Mouse (Mus musculus) intestine, postnatal 0 days (tissue): ENCODE measurements around the gene Tsen54. TPM values are rescaled to one million over a fixed set of nuclear protein-coding genes. Genes with fewer than 3 reads are reported as not detected.
A peak's percentile ranks its signal among the peaks of the same experiment; 100 is the strongest.

Source experiments
- ATAC-seq: fragments of 200-750 bp; cut with Nextera tagmentation; 2 replicates; pipeline ENCODE4 v1.8.0; 2017; ENCODE audit warnings: mild to moderate bottlenecking, moderate TSS enrichment, moderate library complexity
- H3K27ac ChIP-seq: fragments of 300-500 bp; sonication (generic); 2 replicates; pipeline ENCODE4 v1.5.1; 2014; ENCODE audit warnings: mild to moderate bottlenecking, low read depth, low read length, moderate library complexity
- H3K27me3 ChIP-seq: fragments of 300-500 bp; sonication (generic); replicated peaks from 2 replicates; pipeline ENCODE4 v1.6.1; 2014; ENCODE audit warnings: low read length, mixed read lengths; ENCODE audit not compliant: control insufficient read depth, insufficient read depth
- H3K36me3 ChIP-seq: fragments of 300-500 bp; sonication (generic); 2 replicates; pipeline ENCODE4 v1.6.1; 2014; ENCODE audit warnings: mild to moderate bottlenecking, moderate library complexity; ENCODE audit not compliant: control insufficient read depth, insufficient read depth
- H3K4me1 ChIP-seq: fragments of 300-500 bp; sonication (generic); replicated peaks from 2 replicates; pipeline ENCODE4 v1.6.1; 2014; ENCODE audit warnings: antibody characterized with exemption, low read length, mixed read lengths; ENCODE audit not compliant: control insufficient read depth, insufficient read depth
- H3K4me2 ChIP-seq: fragments of 300-500 bp; sonication (generic); replicated peaks from 2 replicates; pipeline ENCODE4 v1.6.1; 2014; ENCODE audit warnings: low read depth, mild to moderate bottlenecking, moderate library complexity
- H3K4me3 ChIP-seq: fragments of 300-500 bp; sonication (generic); 2 replicates; pipeline ENCODE4 v1.5.1; 2014; ENCODE audit warnings: low read depth, low read length
- H3K9ac ChIP-seq: fragments of 300-500 bp; sonication (generic); 2 replicates; pipeline ENCODE4 v1.6.1; 2014; ENCODE audit warnings: mild to moderate bottlenecking, low read depth, low read length
- H3K9me3 ChIP-seq: fragments of 300-500 bp; sonication (generic); 2 replicates; pipeline ENCODE4 v1.6.1; 2016; ENCODE audit warnings: mixed run types; ENCODE audit not compliant: control insufficient read depth
- CTCF ChIP-seq: sonication (generic); IDR thresholded peaks from 2 replicates; pipeline ENCODE4 v1.5.1; 2016; ENCODE audit warnings: low read depth, mild to moderate bottlenecking, control low read depth, antibody characterized with exemption, moderate library complexity
- WGBS: fragments of 180-500 bp; shearing (Covaris S2); extraction: QIAGEN DNeasy Blood & Tissue Kit; methylation state at CpG from one replicate; pipeline ENCODE4 v1.1.7; 2014; 5-methylcytosine and 5-hydroxymethylcytosine counted together
- polyA plus RNA-seq: library from polyadenylated mRNA; unstranded; fragments of >200 nt; fragmentation: Nextera tagmentation; extraction: Ambion mirVana; gene quantifications from 2 replicates; pipeline ENCODE4 v1.2.1, GENCODE M21; 2015

The Tsen54 gene
- polyA plus RNA-seq, 1 experiment from 2014 or later, result 17.0 TPM

GRCm38 (mm10) chr11:115807971-115808370, 6.6 kb upstream of the Tsen54 start:
- 78% methylated on average over 11 of the region's 11 CpGs for WGBS
- H3K4me1 ChIP-seq, result peaks cover 22% of the 10 kb centered on the region
- ATAC-seq, result no peak
- H3K4me3 ChIP-seq, result no peak overlapping the region
- H3K27me3 ChIP-seq, result no peaks in the 10 kb centered on the region
- no peak for TF ChIP-seq CTCF
- no peaks in the 10 kb centered on the region for H3K9me3 ChIP-seq
- peaks cover 60% of the 10 kb centered on the region for H3K36me3 ChIP-seq
- H3K4me2 ChIP-seq, result no peak overlapping the region
- H3K27ac ChIP-seq, result no peak overlapping the region
- no peak overlapping the region for H3K9ac ChIP-seq

- 29% methylated on average over 10 of the region's 10 CpGs for WGBS
- peaks cover 24% of the 10 kb centered on the region for H3K4me1 ChIP-seq
- TF ChIP-seq CTCF, result no peak
These were observed 5.7 kb upstream of the Tsen54 start for GRCm38 (mm10) chr11:115808696-115809310.

GRCm38 (mm10) chr11:115809311-115809781, 5.2 kb upstream of the Tsen54 start:
- Histone ChIP-seq H3K36me3 (peaks cover 49% of the 10 kb centered on the region), H3K27me3 (no peaks in the 10 kb centered on the region), H3K4me3 (no peak overlapping the region), H3K4me2 (peak overlapping the region; percentile 99), H3K9ac (0 out of 2 replicates have a peak overlapping the region, but pooled peaks have one; percentile 17), H3K9me3 (no peaks in the 10 kb centered on the region), H3K4me1 (peaks cover 24% of the 10 kb centered on the region), H3K27ac (no peak overlapping the region; the same call in 1 of the 2 replicates)
- WGBS, result 55% methylated on average over 8 of the region's 8 CpGs
- 0 out of 2 replicates have a peak, but pooled peaks have one; percentile 22 for TF ChIP-seq CTCF
- no peak for ATAC-seq

More at GRCm38 (mm10) chr11:115808696-115809310, 5.7 kb upstream of the Tsen54 start:
- Histone ChIP-seq H3K27ac (peak overlapping the region; percentile 28), H3K9ac (0 out of 2 replicates have a peak overlapping the region, but pooled peaks have one; percentile 17), H3K36me3 (peaks cover 52% of the 10 kb centered on the region), H3K4me3 (no peak overlapping the region), H3K9me3 (no peaks in the 10 kb centered on the region), H3K27me3 (no peaks in the 10 kb centered on the region), H3K4me2 (peak overlapping the region; percentile 99)
- ATAC-seq, result no peak

- WGBS, result 27% methylated on average over 14 of the region's 14 CpGs
- no peaks in the 10 kb centered on the region for H3K9me3 ChIP-seq
- peaks cover 24% of the 10 kb centered on the region for H3K4me1 ChIP-seq
- peak overlapping the region; percentile 23; the same call in 1 of the 2 replicates for H3K9ac ChIP-seq
- H3K27ac ChIP-seq, result peak overlapping the region; percentile 1; the same call in 1 of the 2 replicates
- H3K27me3 ChIP-seq, result no peaks in the 10 kb centered on the region
- H3K4me2 ChIP-seq, result peak overlapping the region; percentile 99
- H3K36me3 ChIP-seq, result peaks cover 39% of the 10 kb centered on the region; the same call in 1 of the 2 replicates
- no peak for TF ChIP-seq CTCF
- no peak for ATAC-seq
- peak overlapping the region; percentile 30 for H3K4me3 ChIP-seq
These were observed 4.1 kb upstream of the Tsen54 start for GRCm38 (mm10) chr11:115810377-115810776.

GRCm38 (mm10) chr11:115811381-115812093, 3.0 kb upstream of the Tsen54 start:
- TF ChIP-seq CTCF, result no peak
- 0 out of 2 replicates have a peak overlapping the region, but pooled peaks have one; percentile 1 for H3K27ac ChIP-seq
- 72% methylated on average over 20 of the region's 20 CpGs for WGBS
- peak overlapping the region; percentile 83 for H3K4me3 ChIP-seq
- no peaks in the 10 kb centered on the region for H3K9me3 ChIP-seq
- H3K4me1 ChIP-seq, result peaks cover 24% of the 10 kb centered on the region
- no peaks in the 10 kb centered on the region for H3K27me3 ChIP-seq
- H3K4me2 ChIP-seq, result peak overlapping the region; percentile 99
- H3K9ac ChIP-seq, result no peak overlapping the region
- peaks cover 32% of the 10 kb centered on the region; the same call in 1 of the 2 replicates for H3K36me3 ChIP-seq
- no peak for ATAC-seq

- H3K27me3 ChIP-seq, result no peaks in the 10 kb centered on the region
- H3K9ac ChIP-seq, result peak overlapping the region; percentile 81; the same call in 1 of the 2 replicates
- WGBS, result 40% methylated on average over 7 of the region's 7 CpGs
- peaks cover 30% of the 10 kb centered on the region; the same call in 1 of the 2 replicates for H3K36me3 ChIP-seq
- H3K4me1 ChIP-seq, result peaks cover 24% of the 10 kb centered on the region
- H3K4me3 ChIP-seq, result peak overlapping the region; percentile 83
- peak overlapping the region; percentile 99 for H3K4me2 ChIP-seq
- no peaks in the 10 kb centered on the region for H3K9me3 ChIP-seq
- no peak for TF ChIP-seq CTCF
- ATAC-seq, result no peak
- H3K27ac ChIP-seq, result no peak overlapping the region
These were observed 2.4 kb upstream of the Tsen54 start for GRCm38 (mm10) chr11:115812095-115812494.
